Mouse (Mus musculus): ENCODE results near the gene Ifit1bl2. TPM values are rescaled to one million over a fixed set of nuclear protein-coding genes. Genes with fewer than 3 reads are reported as not detected.
"Not testable (repeated sequence)": the region's sequence is repeated elsewhere in the genome, so short reads cannot be mapped to it uniquely, and the experiment has no call there.

Ifit1bl2 gene
- total RNA-seq, 2 experiments from 2014 or later = 0.19 to 0.37 TPM

DNA sequence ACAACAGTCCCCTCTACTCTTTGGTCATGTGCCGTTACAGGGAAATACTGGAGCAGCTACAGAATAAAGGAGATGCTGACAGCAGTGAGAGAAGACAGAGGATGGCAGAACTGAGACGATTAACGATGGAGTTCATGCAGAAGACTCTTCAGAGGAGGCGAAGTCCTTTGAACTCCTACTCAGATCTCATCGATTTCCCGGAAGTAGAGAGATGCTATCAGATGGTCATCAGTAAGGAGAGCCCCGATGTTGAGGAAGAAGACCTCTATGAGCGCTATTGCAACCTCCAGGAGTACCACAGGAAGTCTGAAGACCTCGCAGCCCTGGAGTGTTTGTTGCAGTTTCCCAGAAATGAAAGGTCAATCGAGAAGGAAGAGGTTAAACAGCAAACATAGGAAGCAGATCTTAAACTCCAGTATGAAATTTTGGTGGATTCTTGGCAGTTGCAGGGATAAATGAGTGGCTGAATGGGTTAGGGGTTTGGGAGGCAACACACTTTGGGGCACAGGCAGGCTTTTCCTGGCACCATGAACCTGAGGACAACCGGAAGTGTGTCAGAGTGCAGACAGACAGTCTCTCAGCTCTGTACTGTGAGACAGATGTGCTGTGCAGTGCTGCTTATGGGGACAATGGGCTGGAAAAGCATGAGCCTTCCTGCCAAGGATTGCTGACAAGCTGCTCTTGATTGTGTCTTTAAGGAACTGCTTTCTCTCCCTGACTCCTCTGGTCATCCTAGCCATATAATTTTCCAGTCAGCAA, 28.1 kb downstream of the Ifit1bl2 start:
- not testable (repeated sequence) for DNase-seq (ENCODE audit: extremely low spot score in 1 of 2, low spot score in 1 of 2)

DNA sequence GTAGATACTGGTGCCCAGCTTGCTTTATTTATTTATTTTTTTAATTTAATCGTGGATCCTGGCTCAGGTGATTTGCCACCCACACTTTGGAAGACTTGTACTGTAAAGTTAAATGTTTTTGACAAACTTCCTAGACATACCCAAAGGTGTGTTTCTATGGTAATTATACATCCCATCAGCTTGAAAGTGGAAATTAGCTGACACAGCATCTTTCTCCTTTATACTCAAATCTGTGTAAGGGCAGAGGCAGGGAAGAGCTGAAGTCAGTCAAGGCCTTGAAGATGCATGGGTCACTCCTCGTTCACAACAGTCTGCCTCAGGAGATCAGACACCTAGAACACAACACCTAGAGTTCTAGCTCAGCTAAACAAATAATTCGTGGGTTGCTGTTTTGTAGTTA, 30.4 kb downstream of the Ifit1bl2 start:
- DNase-seq (ENCODE audit: extremely low spot score in 1 of 2, low spot score in 1 of 2) = not testable (repeated sequence)

GRCm38 (mm10) chr19:34607237-34608051, 33.1 kb downstream of the Ifit1bl2 start, which contains the start of gene Ifit3b:
Gene Ifit3b (plus strand): TSS chr19:34607970.
- DNase-seq (ENCODE audit: extremely low spot score in 1 of 2, low spot score in 1 of 2) = not testable (repeated sequence)

GRCm38 (mm10) chr19:34605472-34605871, 35.1 kb downstream of the Ifit1bl2 start:
- no peak for DNase-seq (ENCODE audit: extremely low spot score in 1 of 2, low spot score in 1 of 2)

- DNase-seq (ENCODE audit: extremely low spot score in 1 of 2, low spot score in 1 of 2) = not testable (repeated sequence)
Observed at GRCm38 (mm10) chr19:34601888-34602287, 38.7 kb downstream of the Ifit1bl2 start, which contains the start of gene Ifit1bl1. Gene Ifit1bl1 (minus strand): TSS chr19:34601956.

- DNase-seq (ENCODE audit: extremely low spot score in 1 of 2, low spot score in 1 of 2) = not testable (repeated sequence)
Observed at GRCm38 (mm10) chr19:34599250-34599649, 41.3 kb downstream of the Ifit1bl2 start.

- DNase-seq (ENCODE audit: extremely low spot score in 1 of 2, low spot score in 1 of 2) = peak in 1 of 2 experiments; percentile 11
Observed at GRCm38 (mm10) chr19:34598341-34598740, 42.2 kb downstream of the Ifit1bl2 start.

- DNase-seq (ENCODE audit: extremely low spot score in 1 of 2, low spot score in 1 of 2) = no peak
Observed at GRCm38 (mm10) chr19:34596811-34597210, 43.7 kb downstream of the Ifit1bl2 start.

DNA sequence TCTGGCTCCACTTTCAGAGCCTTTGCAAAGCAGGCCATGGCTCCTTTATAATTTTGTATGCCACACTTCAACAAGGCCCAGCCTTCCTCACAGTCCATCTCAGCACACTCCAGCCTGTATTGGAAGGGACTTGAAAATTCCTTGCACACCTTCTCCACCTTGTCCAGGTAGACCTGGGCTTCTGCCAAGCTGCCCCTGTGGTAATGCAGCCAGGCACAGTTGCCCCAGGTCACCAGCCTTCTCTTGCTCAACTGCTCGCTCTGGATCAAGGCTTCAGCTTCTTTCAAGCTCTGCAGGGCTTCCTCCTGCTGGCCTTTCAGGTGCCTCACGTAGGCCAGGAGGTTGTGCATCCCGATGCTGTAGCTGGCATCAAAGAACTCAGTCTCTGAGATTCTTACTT, 46.0 kb downstream of the Ifit1bl2 start:
- DNase-seq (ENCODE audit: extremely low spot score in 1 of 2, low spot score in 1 of 2) = not testable (repeated sequence)

DNA sequence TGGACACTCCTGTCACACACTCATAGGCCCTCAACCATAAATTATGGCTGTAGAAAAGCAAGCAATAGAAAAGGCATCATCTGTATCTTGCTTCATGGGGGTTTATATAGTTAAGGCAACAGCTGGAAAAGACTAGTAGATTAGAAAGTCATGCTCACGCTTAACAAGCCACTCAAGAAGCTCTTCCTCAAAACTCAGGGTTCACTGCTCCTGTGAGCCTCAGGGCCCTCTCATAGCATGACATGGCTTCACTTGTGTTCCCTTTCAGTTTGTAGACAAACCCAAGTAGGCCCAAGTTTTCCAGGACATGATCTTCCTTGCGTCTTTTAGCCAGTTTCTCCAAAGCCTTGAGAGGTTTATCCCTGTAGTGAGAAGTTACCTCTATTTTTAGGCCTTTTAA, 47.1 kb downstream of the Ifit1bl2 start:
- DNase-seq (ENCODE audit: extremely low spot score in 1 of 2, low spot score in 1 of 2) = no peak

GRCm38 (mm10) chr19:34588959-34589358, 51.6 kb downstream of the Ifit1bl2 start:
- no peak for DNase-seq (ENCODE audit: extremely low spot score in 1 of 2, low spot score in 1 of 2)

- DNase-seq (ENCODE audit: extremely low spot score in 1 of 2, low spot score in 1 of 2) = not testable (repeated sequence)
Observed at GRCm38 (mm10) chr19:34587898-34588692, 52.4 kb downstream of the Ifit1bl2 start.

DNA sequence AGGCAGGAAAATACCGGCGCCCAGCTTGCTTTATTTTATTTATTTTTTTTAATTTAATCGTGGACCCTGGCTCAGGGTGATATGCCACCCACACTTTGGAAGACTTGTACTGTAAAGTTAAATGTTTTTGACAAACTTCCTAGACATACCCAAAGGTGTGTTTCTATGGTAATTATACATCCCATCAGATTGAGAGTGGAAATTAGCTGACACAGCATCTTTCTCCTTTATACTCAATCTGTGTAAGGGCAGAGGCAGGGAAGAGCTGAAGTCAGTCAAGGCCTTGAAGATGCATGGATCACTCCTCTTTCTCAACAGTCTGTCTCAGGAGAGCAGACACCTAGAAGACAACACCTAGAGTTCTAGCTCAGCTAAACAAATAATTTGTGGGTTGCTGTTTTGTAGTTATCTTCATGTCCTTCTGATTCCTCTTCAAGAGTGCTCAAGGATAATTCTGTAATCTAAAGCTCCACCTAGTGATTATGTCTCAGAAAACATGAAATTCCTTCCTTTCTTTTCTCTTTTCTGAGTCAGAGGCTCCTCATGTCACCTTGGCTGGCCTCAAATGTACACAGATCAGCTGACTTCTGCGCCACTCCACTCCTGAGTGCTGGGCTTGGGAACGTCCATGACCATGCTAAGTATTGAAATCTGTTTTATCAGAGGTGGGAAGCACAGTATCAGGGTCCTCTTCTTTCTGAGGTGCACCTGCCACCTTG, 54.6 kb downstream of the Ifit1bl2 start:
- not testable (repeated sequence) for DNase-seq (ENCODE audit: extremely low spot score in 1 of 2, low spot score in 1 of 2)

GRCm38 (mm10) chr19:34583126-34583766, 57.3 kb downstream of the Ifit1bl2 start, which contains the start of gene Ifit3:
Gene Ifit3 (plus strand): TSS chr19:34583531.
- not testable (repeated sequence) for DNase-seq (ENCODE audit: extremely low spot score in 1 of 2, low spot score in 1 of 2)

GRCm38 (mm10) chr19:34582696-34583095, 57.8 kb downstream of the Ifit1bl2 start:
- DNase-seq (ENCODE audit: extremely low spot score in 1 of 2, low spot score in 1 of 2) = not testable (repeated sequence)

- DNase-seq (ENCODE audit: extremely low spot score in 1 of 2, low spot score in 1 of 2) = no peak
Observed at GRCm38 (mm10) chr19:34577121-34577520, 63.4 kb downstream of the Ifit1bl2 start.

- DNase-seq (ENCODE audit: extremely low spot score in 1 of 2, low spot score in 1 of 2) = no peak
Observed at GRCm38 (mm10) chr19:34573650-34574049, 66.9 kb downstream of the Ifit1bl2 start.

- no peak for DNase-seq (ENCODE audit: extremely low spot score in 1 of 2, low spot score in 1 of 2)
Observed at GRCm38 (mm10) chr19:34571080-34571479, 69.5 kb downstream of the Ifit1bl2 start.

DNA sequence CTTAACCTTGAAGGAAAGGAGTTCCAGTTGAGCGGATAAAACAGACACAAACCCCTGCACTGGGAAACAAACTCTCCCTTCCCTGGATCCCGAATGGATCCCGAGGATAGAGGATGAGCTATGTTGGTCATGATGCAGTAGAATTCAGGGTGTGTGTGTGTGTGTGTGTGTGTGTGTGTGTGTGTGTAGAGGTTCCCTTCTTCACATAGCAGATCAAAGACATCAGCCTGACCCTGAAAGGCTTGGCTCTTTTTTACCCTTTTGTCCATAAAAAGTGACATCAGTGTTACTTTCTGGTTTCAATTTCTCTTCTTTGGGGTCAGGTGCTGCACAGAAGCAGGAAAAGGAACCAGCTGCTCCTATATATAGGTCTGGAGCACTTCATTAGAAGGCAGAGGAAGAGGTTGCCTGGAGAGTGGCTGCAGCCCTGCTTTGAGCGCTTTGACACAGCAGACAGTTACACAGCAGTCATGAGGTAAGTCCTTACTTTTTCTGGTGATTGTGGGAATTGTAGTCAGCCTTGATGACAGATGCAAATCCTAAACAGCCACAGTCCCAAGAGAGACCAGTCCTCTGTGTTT, 70.6 kb downstream of the Ifit1bl2 start:
- no peak for DNase-seq (ENCODE audit: extremely low spot score in 1 of 2, low spot score in 1 of 2)
